Mouse (Mus musculus): ENCODE data around the gene Itgb1. TPM values are rescaled to one million over a fixed set of nuclear protein-coding genes. Genes with fewer than 3 reads are reported as not detected.

The Itgb1 gene
- polyA plus RNA-seq, 1 experiment from 2014 or later: 306 TPM

GRCm38 (mm10) chr8:128675848-128676629 is 9.4 kb upstream of the Itgb1 start:
- Histone ChIP-seq H3K4me1 (replicated peaks; ENCODE audit: control insufficient read depth, insufficient read depth, low read length) (peaks cover 8% of the 10 kb centered on the region; the same call in 1 of the 2 replicates), H3K27me3 (replicated peaks; ENCODE audit: control insufficient read depth, insufficient read depth, low read length) (no peaks in the 10 kb centered on the region), H3K27ac (ENCODE audit: low read depth) (no peak overlapping the region), H3K4me3 (ENCODE audit: low read depth, low read length) (no peak overlapping the region), H3K4me2 (ENCODE audit: low read length) (no peak overlapping the region), H3K36me3 (ENCODE audit: control insufficient read depth, insufficient read depth, low read length) (no peaks in the 10 kb centered on the region), H3K9me3 (ENCODE audit: control insufficient read depth, low read length) (no peaks in the 10 kb centered on the region), H3K9ac (ENCODE audit: low read length) (no peak overlapping the region)
- WGBS: 68% methylated on average over 3 of the region's 3 CpGs
- DNase-seq (ENCODE audit: low spot score) (no peak), ATAC-seq (replicated peaks; ENCODE audit: low FRiP score, low TSS enrichment, low read depth) (no peak)

GRCm38 (mm10) chr8:128679909-128680308 is 5.5 kb upstream of the Itgb1 start:
- 38% methylated on average over 2 of the region's 2 CpGs for WGBS

GRCm38 (mm10) chr8:128680548-128681325 is 4.7 kb upstream of the Itgb1 start:
- DNase-seq (ENCODE audit: low spot score) (no peak), ATAC-seq (replicated peaks; ENCODE audit: low FRiP score, low TSS enrichment, low read depth) (no peak)
- H3K36me3 ChIP-seq (ENCODE audit: control insufficient read depth, insufficient read depth, low read length): no peaks in the 10 kb centered on the region
- H3K27me3 ChIP-seq (replicated peaks; ENCODE audit: control insufficient read depth, insufficient read depth, low read length): no peaks in the 10 kb centered on the region
- no peak overlapping the region for H3K4me2 ChIP-seq (ENCODE audit: low read length)
- H3K27ac ChIP-seq (ENCODE audit: low read depth): peak overlapping the region; percentile 88
- H3K4me1 ChIP-seq (replicated peaks; ENCODE audit: control insufficient read depth, insufficient read depth, low read length): peaks cover 8% of the 10 kb centered on the region
- no peak overlapping the region for H3K4me3 ChIP-seq (ENCODE audit: low read depth, low read length)
- no peaks in the 10 kb centered on the region for H3K9me3 ChIP-seq (ENCODE audit: control insufficient read depth, low read length)
- 74% methylated on average over 2 of the region's 2 CpGs for WGBS
- H3K9ac ChIP-seq (ENCODE audit: low read length): no peak overlapping the region

More at GRCm38 (mm10) chr8:128679909-128680308, 5.5 kb upstream of the Itgb1 start:
- Histone ChIP-seq H3K27ac (ENCODE audit: low read depth) (peak overlapping the region; percentile 88), H3K4me1 (replicated peaks; ENCODE audit: control insufficient read depth, insufficient read depth, low read length) (peaks cover 8% of the 10 kb centered on the region), H3K9ac (ENCODE audit: low read length) (no peak overlapping the region), H3K27me3 (replicated peaks; ENCODE audit: control insufficient read depth, insufficient read depth, low read length) (no peaks in the 10 kb centered on the region), H3K9me3 (ENCODE audit: control insufficient read depth, low read length) (no peaks in the 10 kb centered on the region), H3K36me3 (ENCODE audit: control insufficient read depth, insufficient read depth, low read length) (no peaks in the 10 kb centered on the region), H3K4me3 (ENCODE audit: low read depth, low read length) (no peak overlapping the region), H3K4me2 (ENCODE audit: low read length) (no peak overlapping the region)
- peak; percentile 30; the same call in 1 of the 2 replicates for ATAC-seq (replicated peaks; ENCODE audit: low FRiP score, low TSS enrichment, low read depth)
- DNase-seq (ENCODE audit: low spot score): no peak

- H3K4me3 ChIP-seq (ENCODE audit: low read depth, low read length): no peak overlapping the region
- ATAC-seq (replicated peaks; ENCODE audit: low FRiP score, low TSS enrichment, low read depth): no peak
- no peak for DNase-seq (ENCODE audit: low spot score)
- no peak overlapping the region for H3K9ac ChIP-seq (ENCODE audit: low read length)
- no peak overlapping the region for H3K27ac ChIP-seq (ENCODE audit: low read depth)
- no peaks in the 10 kb centered on the region for H3K36me3 ChIP-seq (ENCODE audit: control insufficient read depth, insufficient read depth, low read length)
- H3K9me3 ChIP-seq (ENCODE audit: control insufficient read depth, low read length): no peaks in the 10 kb centered on the region
- WGBS: 80% methylated on average over 3 of the region's 3 CpGs
- H3K4me2 ChIP-seq (ENCODE audit: low read length): no peak overlapping the region
- H3K4me1 ChIP-seq (replicated peaks; ENCODE audit: control insufficient read depth, insufficient read depth, low read length): peaks cover 8% of the 10 kb centered on the region
- no peaks in the 10 kb centered on the region for H3K27me3 ChIP-seq (replicated peaks; ENCODE audit: control insufficient read depth, insufficient read depth, low read length)
These were observed 3.5 kb upstream of the Itgb1 start for GRCm38 (mm10) chr8:128681970-128682369.

GRCm38 (mm10) chr8:128684609-128685506 is 596 bp upstream of the Itgb1 start:
- Histone ChIP-seq H3K4me3 (ENCODE audit: low read depth, low read length) (peak overlapping the region; percentile 86), H3K4me2 (ENCODE audit: low read length) (peak overlapping the region; percentile 60), H3K36me3 (ENCODE audit: control insufficient read depth, insufficient read depth, low read length) (no peaks in the 10 kb centered on the region), H3K27ac (ENCODE audit: low read depth) (peak overlapping the region; percentile 99), H3K9ac (ENCODE audit: low read length) (peak overlapping the region; percentile 100), H3K9me3 (ENCODE audit: control insufficient read depth, low read length) (no peaks in the 10 kb centered on the region), H3K4me1 (replicated peaks; ENCODE audit: control insufficient read depth, insufficient read depth, low read length) (peaks cover 12% of the 10 kb centered on the region), H3K27me3 (replicated peaks; ENCODE audit: control insufficient read depth, insufficient read depth, low read length) (no peaks in the 10 kb centered on the region)
- no peak for ATAC-seq (replicated peaks; ENCODE audit: low FRiP score, low TSS enrichment, low read depth)
- peak; percentile 56 for DNase-seq (ENCODE audit: low spot score)
- WGBS: 4% methylated on average over 25 of the region's 25 CpGs

- H3K4me1 ChIP-seq (replicated peaks; ENCODE audit: control insufficient read depth, insufficient read depth, low read length): peaks cover 14% of the 10 kb centered on the region; the same call in 1 of the 2 replicates
- no peaks in the 10 kb centered on the region for H3K36me3 ChIP-seq (ENCODE audit: control insufficient read depth, insufficient read depth, low read length)
- peak overlapping the region; percentile 86 for H3K4me3 ChIP-seq (ENCODE audit: low read depth, low read length)
- no peaks in the 10 kb centered on the region for H3K9me3 ChIP-seq (ENCODE audit: control insufficient read depth, low read length)
- DNase-seq (ENCODE audit: low spot score) (no peak), ATAC-seq (replicated peaks; ENCODE audit: low FRiP score, low TSS enrichment, low read depth) (no peak)
- H3K27me3 ChIP-seq (replicated peaks; ENCODE audit: control insufficient read depth, insufficient read depth, low read length): no peaks in the 10 kb centered on the region
- H3K4me2 ChIP-seq (ENCODE audit: low read length): peak overlapping the region; percentile 74
- WGBS: 0% methylated on average over 2 of the region's 2 CpGs
- H3K27ac ChIP-seq (ENCODE audit: low read depth): peak overlapping the region; percentile 99
- H3K9ac ChIP-seq (ENCODE audit: low read length): peak overlapping the region; percentile 100
These were observed 1.1 kb downstream of the Itgb1 start for GRCm38 (mm10) chr8:128686429-128686990.

- ATAC-seq (replicated peaks; ENCODE audit: low FRiP score, low TSS enrichment, low read depth) (no peak), DNase-seq (ENCODE audit: low spot score) (no peak)
- 60% methylated on average over 3 of the region's 3 CpGs for WGBS
- Histone ChIP-seq H3K9me3 (ENCODE audit: control insufficient read depth, low read length) (no peaks in the 10 kb centered on the region), H3K36me3 (ENCODE audit: control insufficient read depth, insufficient read depth, low read length) (no peaks in the 10 kb centered on the region), H3K27ac (ENCODE audit: low read depth) (no peak overlapping the region), H3K27me3 (replicated peaks; ENCODE audit: control insufficient read depth, insufficient read depth, low read length) (no peaks in the 10 kb centered on the region), H3K4me3 (ENCODE audit: low read depth, low read length) (no peak overlapping the region), H3K4me1 (replicated peaks; ENCODE audit: control insufficient read depth, insufficient read depth, low read length) (peaks cover 14% of the 10 kb centered on the region; the same call in 1 of the 2 replicates), H3K9ac (ENCODE audit: low read length) (no peak overlapping the region), H3K4me2 (ENCODE audit: low read length) (peak overlapping the region; percentile 74; the same call in 1 of the 2 replicates)
These were observed 3.2 kb downstream of the Itgb1 start for GRCm38 (mm10) chr8:128688679-128689078.

- Histone ChIP-seq H3K4me2 (ENCODE audit: low read length) (no peak overlapping the region), H3K27ac (ENCODE audit: low read depth) (no peak overlapping the region), H3K9ac (ENCODE audit: low read length) (no peak overlapping the region), H3K36me3 (ENCODE audit: control insufficient read depth, insufficient read depth, low read length) (no peaks in the 10 kb centered on the region), H3K4me3 (ENCODE audit: low read depth, low read length) (no peak overlapping the region), H3K4me1 (replicated peaks; ENCODE audit: control insufficient read depth, insufficient read depth, low read length) (peaks cover 14% of the 10 kb centered on the region; the same call in 1 of the 2 replicates), H3K9me3 (ENCODE audit: control insufficient read depth, low read length) (no peaks in the 10 kb centered on the region), H3K27me3 (replicated peaks; ENCODE audit: control insufficient read depth, insufficient read depth, low read length) (no peaks in the 10 kb centered on the region)
- DNase-seq (ENCODE audit: low spot score) (no peak), ATAC-seq (replicated peaks; ENCODE audit: low FRiP score, low TSS enrichment, low read depth) (no peak)
- 69% methylated on average over 1 of the region's 1 CpGs for WGBS
These were observed 4.6 kb downstream of the Itgb1 start for GRCm38 (mm10) chr8:128690056-128690455.

All from intestine, embryonic 14.5 days (tissue).